Mouse (Mus musculus): Measurements from ENCODE around the gene Tmcc2.

Tmcc2 gene

GRCm38 (mm10) chr1:132389886-132390585 lies 1.0 kb downstream of the Tmcc2 start:
- DNase-seq: peak; percentile 88 to 89

GRCm38 (mm10) chr1:132388813-132389803 lies 2.0 kb downstream of the Tmcc2 start:
- peak in 1 of 2 experiments; percentile 28 for DNase-seq

DNA sequence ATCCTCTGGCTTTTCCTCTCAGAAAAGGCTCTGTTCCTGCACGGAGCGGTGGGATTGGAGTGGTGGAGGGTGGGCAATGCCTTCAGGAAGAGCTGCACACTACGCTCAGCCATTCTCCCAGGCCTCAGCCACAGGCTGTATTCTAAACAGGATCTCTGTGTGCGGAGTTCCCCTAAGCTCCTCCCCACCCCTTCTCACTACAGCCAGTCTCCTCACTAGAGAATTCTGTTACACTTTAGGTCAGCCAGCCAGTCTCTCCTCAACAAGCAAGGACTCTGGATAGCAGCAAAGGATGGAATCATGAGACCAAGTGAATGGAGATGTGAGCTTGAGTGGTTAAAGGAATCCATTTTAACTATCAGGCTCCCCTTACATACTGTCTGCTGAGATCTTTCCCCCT lies 3.1 kb downstream of the Tmcc2 start:
- peak; percentile 48 to 61 for DNase-seq

DNA sequence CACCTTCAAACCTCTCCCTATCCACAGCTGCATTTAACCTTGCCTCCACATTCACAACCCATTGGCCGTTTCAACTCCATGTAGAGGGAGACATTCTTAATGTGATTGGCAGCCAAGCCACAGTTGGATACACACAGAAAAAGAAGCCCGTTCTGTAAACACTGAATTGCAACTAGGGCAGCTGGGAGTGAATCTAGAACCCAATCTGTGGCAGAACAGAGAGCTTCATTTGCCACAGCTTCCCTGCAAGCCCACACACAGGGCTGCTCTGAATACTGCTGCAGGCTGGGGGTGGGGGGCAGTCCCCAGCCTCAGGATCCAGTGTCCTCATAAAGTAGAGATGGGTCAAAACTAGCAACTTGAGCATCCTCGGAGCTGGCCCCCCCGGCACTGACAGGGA lies 4.8 kb downstream of the Tmcc2 start:
- DNase-seq: peak in 1 of 2 experiments; percentile 31

DNA sequence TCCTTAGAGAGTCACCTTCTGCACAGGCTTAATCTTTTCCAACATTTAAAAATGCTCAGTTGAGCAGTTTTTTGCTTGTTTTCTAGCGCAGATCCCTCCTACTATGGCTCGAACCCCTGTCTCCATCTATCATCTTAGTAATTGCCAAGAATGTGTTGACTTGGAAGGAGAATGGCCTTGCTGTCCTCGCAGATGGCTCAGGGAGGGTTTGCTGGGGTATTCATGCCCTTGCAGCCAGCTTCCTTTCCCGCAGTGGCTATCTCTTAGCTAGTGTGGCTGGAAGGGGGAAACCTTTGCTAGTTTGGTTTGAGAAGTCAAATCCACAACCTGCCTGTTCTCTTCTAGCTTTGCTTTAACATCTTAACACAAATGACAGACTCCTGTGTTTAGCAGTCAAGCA lies 5.4 kb downstream of the Tmcc2 start:
- DNase-seq: peak in 1 of 2 experiments; percentile 18

GRCm38 (mm10) chr1:132385266-132385665 lies 5.8 kb downstream of the Tmcc2 start:
- DNase-seq: peak in 1 of 2 experiments; percentile 7

GRCm38 (mm10) chr1:132384001-132384554 lies 7.0 kb downstream of the Tmcc2 start:
- DNase-seq: peak; percentile 54

DNA sequence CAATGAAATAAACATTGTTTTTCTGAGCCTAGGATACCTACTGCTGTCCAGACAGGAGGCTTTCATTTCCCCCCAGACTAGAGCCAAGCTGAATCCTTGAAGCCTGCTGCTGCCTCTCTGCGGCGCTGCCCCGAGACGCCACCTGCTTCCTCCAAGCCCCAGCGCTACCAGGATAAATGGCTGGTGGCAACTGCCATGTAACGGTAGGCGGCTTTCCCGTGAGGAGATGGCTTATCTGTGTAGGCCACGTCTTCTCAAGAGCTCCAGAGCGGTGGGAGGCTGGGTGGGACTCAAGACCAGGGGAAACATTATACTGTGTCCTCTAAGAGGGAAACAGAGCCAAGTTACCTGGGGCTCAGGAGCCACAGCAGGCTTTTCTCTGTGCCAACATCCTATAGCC lies 9.2 kb downstream of the Tmcc2 start:
- peak; percentile 69 to 70 for DNase-seq

DNA sequence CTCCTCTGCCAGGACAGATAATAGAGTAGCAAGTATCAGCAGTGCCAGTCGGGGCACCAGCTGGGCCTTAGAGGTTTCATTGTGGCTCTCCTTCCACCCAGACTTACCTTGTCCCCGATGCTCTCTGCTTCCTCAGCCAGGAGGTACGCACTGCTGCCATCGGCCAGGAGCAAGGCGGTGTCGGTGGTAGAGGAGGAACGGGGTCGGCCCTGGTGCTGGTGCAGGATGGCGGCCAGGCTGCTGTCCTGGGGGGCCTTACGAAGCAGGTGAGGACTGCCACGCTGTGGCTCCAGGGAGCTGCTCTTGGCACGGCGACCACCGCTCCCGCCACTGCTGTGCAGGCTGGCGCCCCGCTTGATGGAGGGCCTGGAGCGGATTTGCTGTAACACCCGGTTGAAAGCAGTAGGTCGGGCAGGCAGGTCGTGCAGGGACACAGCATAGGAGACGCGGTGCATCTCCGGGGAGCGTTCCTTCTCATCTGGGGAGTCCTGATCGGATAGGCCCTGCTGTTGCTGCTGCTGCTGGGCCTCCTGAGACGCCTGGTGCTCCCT lies 10.5 kb downstream of the Tmcc2 start:
- DNase-seq: peak; percentile 29 to 44

DNA sequence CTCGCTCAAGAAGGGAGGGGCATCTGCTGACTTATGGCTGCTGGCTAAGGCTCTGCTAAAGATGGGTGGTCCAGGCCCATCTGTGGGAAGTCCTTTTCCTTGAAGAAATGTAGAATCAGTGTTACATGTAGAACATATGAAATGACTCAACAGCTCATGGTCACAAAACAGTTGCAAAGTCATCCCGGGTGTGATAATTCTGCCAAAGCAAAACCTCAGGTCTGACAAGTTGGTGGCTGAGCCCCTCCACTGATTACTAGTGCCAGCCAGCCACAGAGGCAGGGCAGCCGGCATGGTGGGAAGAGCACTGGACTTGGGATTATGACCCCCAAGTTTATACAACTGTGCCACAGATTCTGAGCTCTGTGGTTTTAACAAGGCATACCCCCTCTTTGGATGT lies 13.3 kb downstream of the Tmcc2 start:
- no peak for DNase-seq

DNA sequence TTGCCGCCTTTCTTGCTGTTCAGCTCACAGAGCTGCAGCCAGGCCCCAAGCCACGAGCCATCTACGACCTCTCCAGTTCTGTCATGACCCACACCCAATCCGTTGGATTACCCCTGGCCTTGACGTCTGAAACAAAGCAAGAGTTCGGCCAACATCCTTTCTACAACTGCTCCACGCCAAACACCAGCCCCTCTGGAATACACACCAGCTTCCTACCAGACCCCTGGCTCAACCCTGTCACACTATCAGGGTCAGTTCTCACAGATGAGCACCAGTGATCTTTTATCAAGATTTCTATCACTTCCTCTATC lies 14.1 kb downstream of the Tmcc2 start:
- DNase-seq: no peak

DNA sequence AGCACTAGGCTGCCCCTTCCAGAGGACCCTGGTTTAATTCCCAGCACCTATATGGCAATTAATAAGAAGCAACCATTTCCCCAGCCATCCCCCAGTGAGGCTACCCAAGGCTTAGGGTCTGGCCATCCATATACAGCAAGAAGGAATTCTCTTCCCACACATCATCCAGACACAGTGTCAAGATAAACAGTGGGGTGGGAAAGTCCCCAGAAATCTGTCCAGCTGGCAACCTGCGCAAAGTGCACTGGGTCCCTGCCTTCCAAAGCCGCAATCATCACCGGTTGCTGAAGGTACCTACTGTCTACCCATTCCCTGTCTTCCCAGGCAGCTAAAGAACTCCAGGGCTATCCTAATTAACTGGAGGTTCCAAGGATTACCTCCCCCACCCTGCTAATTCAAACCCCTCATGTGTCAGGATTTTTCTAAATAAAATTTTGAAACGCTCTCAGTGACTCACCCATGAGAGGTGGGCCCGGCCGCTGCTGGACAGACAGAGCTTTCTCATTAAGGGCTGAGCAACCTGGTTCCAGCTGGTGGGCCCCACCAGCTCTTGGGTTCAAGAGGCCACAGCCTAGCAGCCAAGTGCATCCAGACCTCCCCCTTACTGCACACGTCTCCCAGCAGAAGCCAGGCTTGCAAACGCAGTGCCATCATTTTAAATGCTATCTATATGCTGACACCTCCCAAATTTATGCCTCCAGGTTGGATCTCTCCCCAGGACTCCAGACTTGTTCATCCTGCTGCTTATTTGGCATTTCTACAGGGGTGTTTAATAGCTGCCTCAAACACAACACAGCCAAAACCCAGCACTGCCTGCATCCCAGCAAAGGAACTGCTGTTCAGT lies 14.6 kb downstream of the Tmcc2 start:
- DNase-seq: no peak

- DNase-seq: no peak
Observed at GRCm38 (mm10) chr1:132375256-132375655, 15.8 kb downstream of the Tmcc2 start.

- no peak for DNase-seq
Observed at GRCm38 (mm10) chr1:132374873-132375244, 16.2 kb downstream of the Tmcc2 start.

DNA sequence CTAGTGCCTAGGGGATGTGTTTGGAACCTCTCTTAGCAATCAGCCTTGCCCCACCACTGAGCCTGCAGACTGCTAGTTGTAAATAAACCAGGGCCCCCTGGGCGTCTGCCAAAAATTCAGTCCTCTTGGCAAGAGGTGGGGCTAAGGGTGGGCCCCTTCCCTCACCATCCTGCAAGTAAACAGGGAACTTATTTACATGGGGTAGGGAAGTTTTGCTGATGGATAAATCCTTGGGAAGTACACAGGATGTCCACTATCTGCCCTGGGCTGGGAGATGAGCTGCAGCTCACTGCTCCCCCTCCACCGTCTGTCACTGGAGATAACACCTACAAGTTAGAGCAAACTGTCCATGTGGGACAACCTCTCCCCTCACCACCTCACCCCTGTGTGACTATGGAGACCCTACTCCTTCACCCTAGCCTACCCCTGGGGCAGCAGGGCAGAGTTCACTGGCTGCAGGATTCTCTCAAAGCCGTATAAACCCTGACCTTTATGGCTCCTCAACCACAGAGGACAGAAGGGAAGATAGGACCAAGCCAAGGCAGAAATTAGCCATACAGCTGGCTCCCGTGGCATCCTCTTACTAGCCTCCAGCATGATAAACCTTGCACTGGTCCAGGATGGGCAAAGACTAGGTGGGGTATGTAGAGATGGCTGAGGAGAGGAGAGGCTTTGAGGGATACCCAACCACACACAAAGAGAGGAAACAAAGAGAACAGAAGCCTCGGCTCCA lies 16.8 kb downstream of the Tmcc2 start:
- DNase-seq: no peak

DNA sequence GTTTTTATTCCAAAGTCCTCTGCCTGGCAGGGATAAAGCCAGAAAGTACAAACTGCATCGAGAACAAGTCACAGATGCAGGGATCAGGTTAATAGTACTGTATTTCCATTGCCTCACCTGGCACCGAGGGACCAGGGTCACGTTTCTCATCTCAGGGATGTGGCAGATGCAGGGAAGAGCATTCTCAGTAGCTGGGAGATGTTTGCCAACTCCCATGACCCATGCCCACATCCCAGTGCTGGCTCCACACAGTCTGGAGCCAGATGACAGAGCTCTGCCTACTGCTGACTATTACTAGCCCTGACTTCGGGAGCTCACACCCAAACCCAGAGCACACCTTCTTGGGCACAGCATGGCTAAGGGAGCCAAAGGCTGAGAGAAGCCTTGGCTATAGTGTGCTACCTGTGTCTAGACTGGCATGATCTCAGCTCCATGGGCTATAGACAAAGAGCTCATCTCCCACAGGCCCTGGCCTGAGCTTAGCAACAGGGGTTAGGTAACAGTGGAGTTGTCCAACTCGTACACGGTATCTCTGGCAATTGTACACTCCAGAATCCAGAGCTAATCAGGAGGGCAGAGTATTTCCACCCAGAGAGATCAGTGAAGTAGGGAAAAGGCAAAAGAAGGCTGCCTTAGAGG lies 18.1 kb downstream of the Tmcc2 start:
- DNase-seq: no peak

DNA sequence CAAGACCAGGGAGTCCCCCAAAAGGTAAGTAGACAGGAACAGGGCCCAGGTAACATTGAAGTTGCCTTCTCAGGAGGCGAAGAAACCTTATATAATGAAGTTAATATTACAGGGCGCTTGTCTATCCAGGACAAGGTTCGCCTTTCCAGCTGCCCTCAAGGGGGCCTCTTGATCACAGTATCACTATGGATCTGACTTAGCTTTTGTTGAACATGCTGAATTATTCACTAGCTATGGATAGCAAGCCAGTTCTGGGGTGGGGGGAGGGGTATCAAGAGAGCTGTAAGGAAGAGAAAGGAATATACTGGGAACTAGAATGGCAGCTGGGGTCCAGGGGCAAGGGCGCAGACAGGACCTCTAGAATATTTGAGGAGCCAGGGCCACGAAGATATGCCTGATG lies 18.7 kb downstream of the Tmcc2 start:
- DNase-seq: no peak

- DNase-seq: no peak
Observed at GRCm38 (mm10) chr1:132371298-132372081, 19.6 kb downstream of the Tmcc2 start.

DNA sequence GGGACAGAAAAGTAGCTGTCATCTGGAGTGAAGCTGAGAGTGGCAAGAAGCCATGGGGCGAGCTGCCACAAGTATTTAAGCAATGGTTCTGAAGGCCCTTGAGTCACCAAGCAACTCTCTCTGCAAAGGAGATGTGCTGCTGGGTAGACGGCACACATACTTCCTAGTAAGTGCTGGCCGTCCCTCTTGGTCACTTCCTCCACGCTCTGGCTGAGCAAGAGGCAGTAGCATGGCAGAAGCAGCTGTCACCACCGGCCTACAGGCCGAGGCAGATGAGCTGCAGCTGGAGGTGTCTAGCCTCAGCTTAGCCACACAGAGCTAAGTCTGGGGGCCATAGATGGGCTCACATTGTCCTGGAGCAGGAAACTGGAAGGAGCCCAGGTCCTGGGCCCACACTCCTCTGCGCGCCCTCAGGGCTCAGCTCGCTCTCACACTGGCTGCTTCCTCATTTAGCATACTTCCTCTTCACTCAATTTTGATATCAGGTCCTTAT lies 20.4 kb downstream of the Tmcc2 start:
- DNase-seq: no peak
